Mouse (Mus musculus) heart, embryonic 10.5 days (tissue): Measurements from ENCODE around the gene Phox2a. TPM values are rescaled to one million over a fixed set of nuclear protein-coding genes. Genes with fewer than 3 reads are reported as not detected.

Source experiments
- DNase-seq: peaks from one replicate; pipeline ENCODE4 v3.0.0-alpha.2; 2017; ENCODE audit warnings: low spot score
- H3K27ac ChIP-seq: fragments of 300-500 bp; sonication (generic); 2 replicates; pipeline ENCODE4 v1.5.1; 2016; ENCODE audit warnings: mild to moderate bottlenecking
- H3K27me3 ChIP-seq: fragments of 300-500 bp; sonication (generic); 2 replicates; pipeline ENCODE4 v1.6.1; 2016; ENCODE audit warnings: mild to moderate bottlenecking; ENCODE audit not compliant: poor library complexity, insufficient read depth, severe bottlenecking
- H3K36me3 ChIP-seq: fragments of 300-500 bp; sonication (generic); 2 replicates; pipeline ENCODE4 v1.6.1; 2016; ENCODE audit warnings: mild to moderate bottlenecking, moderate library complexity
- H3K4me1 ChIP-seq: fragments of 300-500 bp; sonication (generic); 2 replicates; pipeline ENCODE4 v1.6.1; 2016; ENCODE audit warnings: mild to moderate bottlenecking
- H3K4me3 ChIP-seq: fragments of 300-500 bp; sonication (generic); 2 replicates; pipeline ENCODE4 v1.5.1; 2016; ENCODE audit warnings: mild to moderate bottlenecking, moderate library complexity
- H3K9me3 ChIP-seq: fragments of 300-500 bp; sonication (generic); 2 replicates; pipeline ENCODE4 v1.6.1; 2016; ENCODE audit warnings: mild to moderate bottlenecking, moderate library complexity
- WGBS: fragments of 180-500 bp; shearing (Covaris S2); methylation state at CpG from one replicate; pipeline ENCODE4 v1.1.7; 2016; 5-methylcytosine and 5-hydroxymethylcytosine counted together
- polyA plus RNA-seq: library from polyadenylated mRNA; unstranded; fragments of >200 nt; fragmentation: Nextera tagmentation; extraction: Ambion mirVana; gene quantifications from 2 replicates; pipeline ENCODE4 v1.2.1, GENCODE M21; 2016

Phox2a gene
- polyA plus RNA-seq, 1 experiment from 2014 or later, result 0.36 TPM

- Histone ChIP-seq H3K9me3 (no peaks in the 10 kb centered on the region), H3K4me3 (no peak overlapping the region), H3K27ac (no peak overlapping the region), H3K27me3 (no peaks in the 10 kb centered on the region), H3K4me1 (peaks cover 27% of the 10 kb centered on the region), H3K36me3 (peaks cover 70% of the 10 kb centered on the region)
- no peak for DNase-seq
- 87% methylated on average over 4 of the region's 4 CpGs for WGBS
Observed at GRCm38 (mm10) chr7:101832372-101832771, 14.3 kb downstream of the Phox2a start.

- no peak for DNase-seq
- H3K4me3 ChIP-seq, result no peak overlapping the region
- 71% methylated on average over 5 of the region's 5 CpGs for WGBS
- peaks cover 29% of the 10 kb centered on the region for H3K4me1 ChIP-seq
- no peaks in the 10 kb centered on the region for H3K27me3 ChIP-seq
- 0 out of 2 replicates have a peak overlapping the region, but pooled peaks have one; percentile 62 for H3K27ac ChIP-seq
- peaks cover 60% of the 10 kb centered on the region for H3K36me3 ChIP-seq
- no peaks in the 10 kb centered on the region for H3K9me3 ChIP-seq
Observed at GRCm38 (mm10) chr7:101833352-101833751, 15.2 kb downstream of the Phox2a start.

GRCm38 (mm10) chr7:101833916-101834584 lies 15.9 kb downstream of the Phox2a start:
- peak overlapping the region; percentile 62 for H3K27ac ChIP-seq
- no peaks in the 10 kb centered on the region for H3K27me3 ChIP-seq
- WGBS, result 53% methylated on average over 3 of the region's 3 CpGs
- no peaks in the 10 kb centered on the region for H3K9me3 ChIP-seq
- H3K4me1 ChIP-seq, result peaks cover 36% of the 10 kb centered on the region
- peak overlapping the region; percentile 97 for H3K4me3 ChIP-seq
- H3K36me3 ChIP-seq, result peaks cover 53% of the 10 kb centered on the region
- no peak for DNase-seq

- DNase-seq, result no peak
- H3K9me3 ChIP-seq, result no peaks in the 10 kb centered on the region
- H3K4me3 ChIP-seq, result peak overlapping the region; percentile 97
- peak overlapping the region; percentile 62 for H3K27ac ChIP-seq
- H3K36me3 ChIP-seq, result peaks cover 44% of the 10 kb centered on the region
- peaks cover 37% of the 10 kb centered on the region for H3K4me1 ChIP-seq
- 55% methylated on average over 3 of the region's 3 CpGs for WGBS
- H3K27me3 ChIP-seq, result no peaks in the 10 kb centered on the region
Observed at GRCm38 (mm10) chr7:101834903-101835302, 16.8 kb downstream of the Phox2a start.

- H3K4me1 ChIP-seq, result peaks cover 37% of the 10 kb centered on the region
- DNase-seq, result no peak
- H3K27me3 ChIP-seq, result no peaks in the 10 kb centered on the region
- peak overlapping the region; percentile 97 for H3K4me3 ChIP-seq
- H3K9me3 ChIP-seq, result no peaks in the 10 kb centered on the region
- WGBS, result 45% methylated on average over 5 of the region's 5 CpGs
- peak overlapping the region; percentile 100 for H3K27ac ChIP-seq
- peaks cover 38% of the 10 kb centered on the region for H3K36me3 ChIP-seq
Observed at GRCm38 (mm10) chr7:101835457-101836109, 17.5 kb downstream of the Phox2a start.

GRCm38 (mm10) chr7:101836271-101837153 lies 18.4 kb downstream of the Phox2a start:
- Histone ChIP-seq H3K4me1 (peaks cover 37% of the 10 kb centered on the region), H3K27me3 (no peaks in the 10 kb centered on the region), H3K36me3 (peaks cover 28% of the 10 kb centered on the region), H3K27ac (peak overlapping the region; percentile 100), H3K9me3 (no peaks in the 10 kb centered on the region), H3K4me3 (peak overlapping the region; percentile 97)
- no peak for DNase-seq
- WGBS, result under 1% methylated on average over 63 of the region's 63 CpGs

- Histone ChIP-seq H3K4me1 (peaks cover 37% of the 10 kb centered on the region), H3K36me3 (peaks cover 22% of the 10 kb centered on the region), H3K27me3 (no peaks in the 10 kb centered on the region), H3K27ac (peak overlapping the region; percentile 100), H3K9me3 (no peaks in the 10 kb centered on the region), H3K4me3 (peak overlapping the region; percentile 97)
- no peak for DNase-seq
- WGBS, result under 1% methylated on average over 20 of the region's 20 CpGs
Observed at GRCm38 (mm10) chr7:101837154-101837605, 19.1 kb downstream of the Phox2a start.

GRCm38 (mm10) chr7:101837606-101838471 lies 19.7 kb downstream of the Phox2a start, which contains the start of gene Inppl1:
Gene Inppl1 (minus strand): TSS chr7:101838229.
- under 1% methylated on average over 64 of the region's 64 CpGs for WGBS

GRCm38 (mm10) chr7:101844186-101844585 lies 26.1 kb downstream of the Phox2a start:
- no peak overlapping the region for H3K4me3 ChIP-seq
- no peak overlapping the region for H3K27ac ChIP-seq
- H3K36me3 ChIP-seq, result no peaks in the 10 kb centered on the region; the same call in 1 of the 2 replicates
- peaks cover 4% of the 10 kb centered on the region; the same call in 1 of the 2 replicates for H3K4me1 ChIP-seq
- DNase-seq, result no peak
- H3K9me3 ChIP-seq, result no peaks in the 10 kb centered on the region
- H3K27me3 ChIP-seq, result no peaks in the 10 kb centered on the region
- WGBS, result 68% methylated on average over 6 of the region's 6 CpGs

More at GRCm38 (mm10) chr7:101837606-101838471, 19.7 kb downstream of the Phox2a start, which contains the start of gene Inppl1:
- H3K9me3 ChIP-seq, result no peaks in the 10 kb centered on the region
- H3K36me3 ChIP-seq, result peaks cover 15% of the 10 kb centered on the region
- H3K27ac ChIP-seq, result peak within 1 kb of the TSS; percentile 100
- DNase-seq, result peak; percentile 93
- peak within 1 kb of the TSS; percentile 97 for H3K4me3 ChIP-seq
- H3K27me3 ChIP-seq, result no peaks in the 10 kb centered on the region
- peaks cover 37% of the 10 kb centered on the region for H3K4me1 ChIP-seq

- no peaks in the 10 kb centered on the region for H3K27me3 ChIP-seq
- DNase-seq, result no peak
- no peaks in the 10 kb centered on the region for H3K9me3 ChIP-seq
- H3K36me3 ChIP-seq, result no peaks in the 10 kb centered on the region
- no peak overlapping the region for H3K27ac ChIP-seq
- WGBS, result 89% methylated on average over 1 of the region's 1 CpGs
- no peak overlapping the region for H3K4me3 ChIP-seq
- H3K4me1 ChIP-seq, result peaks cover 4% of the 10 kb centered on the region; the same call in 1 of the 2 replicates
Observed at GRCm38 (mm10) chr7:101847934-101848333, 29.8 kb downstream of the Phox2a start.

- H3K36me3 ChIP-seq, result no peaks in the 10 kb centered on the region
- 78% methylated on average over 6 of the region's 6 CpGs for WGBS
- H3K27me3 ChIP-seq, result no peaks in the 10 kb centered on the region
- H3K4me1 ChIP-seq, result no peaks in the 10 kb centered on the region; the same call in 1 of the 2 replicates
- H3K9me3 ChIP-seq, result no peaks in the 10 kb centered on the region
- no peak for DNase-seq
- no peak overlapping the region for H3K27ac ChIP-seq
- no peak overlapping the region for H3K4me3 ChIP-seq
Observed at GRCm38 (mm10) chr7:101851689-101852088, 33.6 kb downstream of the Phox2a start.

GRCm38 (mm10) chr7:101852846-101853245 lies 34.7 kb downstream of the Phox2a start:
- Histone ChIP-seq H3K27ac (no peak overlapping the region), H3K36me3 (no peaks in the 10 kb centered on the region), H3K4me3 (no peak overlapping the region), H3K27me3 (no peaks in the 10 kb centered on the region), H3K4me1 (no peaks in the 10 kb centered on the region; the same call in 1 of the 2 replicates), H3K9me3 (no peaks in the 10 kb centered on the region)
- WGBS, result 86% methylated on average over 6 of the region's 6 CpGs
- DNase-seq, result no peak
